Mouse (Mus musculus) kidney, postnatal 4 days (tissue): ENCODE measurements around the gene Asxl1.

Experiments used
- DNase-seq, 2 experiments: peaks; one replicate each; pipeline ENCODE4 v3.0.0; 2021; ENCODE audit warnings: mixed read lengths in 2 of 2

Asxl1 gene

GRCm38 (mm10) chr2:153445137-153446016, 99.7 kb downstream of the Asxl1 start:
- DNase-seq = peak; percentile 63 to 70

- DNase-seq = peak in 1 of 2 experiments; percentile 68
Observed at GRCm38 (mm10) chr2:153446017-153446408, 100.4 kb downstream of the Asxl1 start.

- no peak for DNase-seq
Observed at GRCm38 (mm10) chr2:153446476-153446875, 100.8 kb downstream of the Asxl1 start.

GRCm38 (mm10) chr2:153447719-153448118, 102.1 kb downstream of the Asxl1 start:
- no peak for DNase-seq

- no peak for DNase-seq
Observed at GRCm38 (mm10) chr2:153448519-153448918, 102.9 kb downstream of the Asxl1 start.
